Mouse (Mus musculus) central nervous system, embryonic 14 days (tissue): ENCODE data around the gene Abcf1. TPM values are rescaled to one million over a fixed set of nuclear protein-coding genes. Genes with fewer than 3 reads are reported as not detected.

ENCODE experiments used
- polyA plus RNA-seq: library from polyadenylated mRNA; depleted of rRNA; stranded (reverse); fragments of >200 nt; gene quantifications from 2 replicates; pipeline ENCODE4 v1.2.3, GENCODE M21; 2012; rRNA removed

The Abcf1 gene
- 102 and 109 TPM in 2 replicates for polyA plus RNA-seq

DNA sequence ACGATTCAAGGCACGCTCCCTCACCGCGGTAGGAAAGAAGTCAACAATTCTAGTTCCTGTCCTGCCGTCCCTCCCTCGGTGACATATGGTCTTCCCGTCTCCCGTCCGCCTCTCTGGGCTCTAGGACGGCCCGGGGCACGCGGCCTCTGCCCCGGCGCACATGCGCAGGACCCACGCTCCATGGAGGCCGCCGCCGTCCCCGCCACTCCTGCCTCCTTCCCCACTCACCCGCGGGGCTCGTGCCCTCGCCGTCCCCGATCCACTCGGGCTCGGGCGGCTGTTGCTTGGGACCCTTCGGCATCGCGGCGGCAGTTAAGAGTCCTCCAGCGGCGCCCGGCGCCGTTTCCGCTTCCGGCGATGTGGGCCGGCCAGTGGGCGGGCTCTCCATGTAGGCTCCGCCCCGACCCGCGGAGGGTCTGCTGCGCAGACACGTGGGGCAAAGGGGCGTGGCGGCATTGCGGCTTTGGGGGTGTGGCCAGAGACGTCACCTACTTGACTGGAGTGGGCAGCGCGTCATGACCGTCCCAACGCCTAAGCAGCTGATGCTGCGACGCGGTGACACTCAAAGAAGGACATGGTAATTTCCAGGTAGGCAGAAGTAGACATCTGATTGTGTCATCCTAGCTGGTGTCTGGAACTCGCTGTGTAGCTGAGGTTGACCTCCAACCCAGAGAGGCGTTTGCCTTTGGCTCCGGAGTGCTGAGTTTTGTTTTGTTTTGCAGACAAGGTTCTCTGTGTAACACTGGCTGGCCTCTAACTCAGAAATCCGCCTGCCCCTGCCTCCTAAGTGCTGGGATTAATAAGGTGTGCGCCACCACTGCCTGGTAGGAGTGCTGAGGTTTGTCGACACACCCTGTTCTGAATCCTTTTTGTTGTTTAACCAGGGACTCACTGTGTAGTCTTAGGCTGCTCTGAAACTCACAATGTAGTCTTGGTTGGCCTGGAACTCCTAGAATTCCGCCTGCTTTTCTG is at the start of gene Abcf1:
Gene Abcf1, minus strand, starts transcription at position 344 of the 972 bp plus-strand sequence.

DNA sequence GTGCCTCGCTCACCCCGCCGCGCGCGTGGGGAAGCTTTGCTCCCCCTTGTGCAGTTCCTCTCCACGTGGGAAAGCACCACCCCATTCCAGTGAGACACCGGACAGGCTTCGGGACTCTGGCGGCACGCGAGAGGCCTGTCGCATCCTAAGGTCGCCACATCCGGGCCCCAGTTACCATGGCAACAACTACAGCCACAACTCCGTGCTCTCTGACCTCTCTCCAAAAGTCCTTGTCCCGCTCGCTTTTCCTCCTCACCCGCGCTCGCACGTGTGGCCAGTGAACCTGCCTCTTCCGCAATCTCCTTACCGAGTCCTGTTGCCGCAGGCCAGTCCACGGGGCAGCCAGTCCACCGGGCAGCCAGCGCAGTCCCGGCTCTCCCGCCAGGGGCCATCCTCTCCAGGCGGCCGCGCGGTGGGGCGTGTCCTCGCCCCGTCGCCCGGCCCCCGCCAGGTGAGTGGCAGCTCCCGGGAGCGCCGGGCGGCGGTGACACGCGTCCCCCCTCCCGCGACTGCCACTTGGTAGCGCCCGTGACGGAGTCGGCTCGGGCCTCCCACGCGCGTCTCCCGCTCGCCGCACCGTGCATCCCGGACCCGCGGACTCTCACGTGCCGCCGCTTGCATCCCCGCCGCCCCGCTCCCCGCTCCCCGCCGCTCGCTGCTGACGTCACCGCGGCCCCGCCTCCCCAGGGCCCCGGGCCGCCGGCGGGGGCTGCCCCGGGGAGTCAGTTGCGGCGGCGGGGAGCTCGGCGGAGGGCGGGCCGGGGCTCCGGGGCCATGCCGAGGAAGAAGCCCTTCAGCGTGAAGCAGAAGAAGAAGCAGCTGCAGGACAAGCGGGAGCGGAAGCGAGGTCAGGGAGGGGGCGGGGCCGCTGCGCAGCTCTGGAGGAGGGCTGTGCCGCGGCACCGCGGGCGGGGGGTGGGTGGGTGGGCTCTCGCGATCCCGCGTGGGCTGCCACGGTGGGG is 10.1 kb upstream of the Abcf1 start, which contains the start of the genes Gnl1 and Prr3:
Gene Gnl1, plus strand, starts transcription at position 451 of the 962 bp plus-strand sequence.
Gene Prr3, minus strand, starts transcription at position 836 of the 962 bp plus-strand sequence.

DNA sequence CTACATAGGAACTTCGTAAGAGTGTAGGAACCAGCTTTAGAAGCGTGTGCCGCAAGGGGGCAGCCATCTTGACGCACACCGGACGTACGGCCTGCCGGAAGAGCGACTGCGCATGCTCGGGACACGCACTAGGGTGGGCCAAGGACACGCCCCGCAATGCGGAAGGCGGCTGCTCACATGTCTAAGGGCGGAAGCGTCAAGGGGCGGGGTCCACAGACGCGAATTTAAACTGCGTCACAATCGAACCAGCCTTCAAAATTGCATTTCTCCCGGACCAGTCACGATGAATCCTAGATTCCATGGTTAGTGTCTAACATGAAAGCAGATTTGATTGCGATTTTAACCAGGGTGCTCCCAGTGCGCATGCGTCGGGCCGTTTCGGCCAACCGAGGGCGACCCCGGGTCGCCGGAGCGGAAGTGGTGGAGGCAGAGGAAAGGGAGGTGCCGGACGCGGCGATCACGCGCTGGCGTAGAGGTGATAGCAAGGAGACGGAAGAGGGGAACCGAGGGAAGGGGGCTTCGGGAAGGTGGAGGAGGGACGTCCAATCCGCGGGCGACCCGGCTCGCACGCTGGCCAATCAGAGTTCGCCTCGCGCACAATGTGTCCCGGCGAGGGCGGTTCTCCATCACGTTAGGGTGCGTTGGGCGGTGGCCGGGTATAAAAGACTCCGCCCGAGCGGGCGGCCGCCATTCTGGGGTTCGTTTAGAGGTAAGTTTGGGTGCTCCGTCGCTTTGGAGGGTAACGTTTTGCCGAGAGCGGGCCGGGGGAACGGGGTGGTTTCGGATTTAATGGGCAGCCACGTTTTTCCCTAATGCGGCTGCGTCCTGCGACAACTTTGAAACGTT is 53.0 kb downstream of the Abcf1 start, which contains the start of the genes Mrps18b and Ppp1r10:
Gene Mrps18b, minus strand, starts transcription at position 93 of the 846 bp plus-strand sequence.
Gene Ppp1r10, plus strand, starts transcription at position 138 of the 846 bp plus-strand sequence.

GRCm38 (mm10) chr17:35909919-35910369 is 59.6 kb downstream of the Abcf1 start, which contains the start of gene Atat1:
Atat1 (minus strand) TSS chr17:35910075.

Other genes starting within 250 kb of the Abcf1 start
- 7.2 and 9.6 TPM in 2 replicates for gene Ier3, start 148.1 kb downstream of the Abcf1 start, polyA plus RNA-seq
- 93.0 and 103 TPM in 2 replicates for gene Flot1, start 146.5 kb downstream of the Abcf1 start, polyA plus RNA-seq
- 2,634 and 2,916 TPM in 2 replicates for gene Tubb5, start 131.5 kb downstream of the Abcf1 start, polyA plus RNA-seq
- 25.3 and 25.5 TPM in 2 replicates for gene Mdc1, start 128.2 kb downstream of the Abcf1 start, polyA plus RNA-seq
- 30.7 and 36.6 TPM in 2 replicates for gene Nrm, start 108.4 kb downstream of the Abcf1 start, polyA plus RNA-seq
- 50.0 and 51.7 TPM in 2 replicates for gene Ppp1r18, start 104.2 kb downstream of the Abcf1 start, polyA plus RNA-seq
- 62.9 and 66.5 TPM in 2 replicates for gene Dhx16, start 89.9 kb downstream of the Abcf1 start, polyA plus RNA-seq
- 76.7 and 87.7 TPM in 2 replicates for gene 2310061I04Rik, start 72.3 kb downstream of the Abcf1 start, polyA plus RNA-seq
- gene Atat1, start 59.7 kb downstream of the Abcf1 start, polyA plus RNA-seq, result 501 and 522 TPM in 2 replicates
- gene Mrps18b, start 53.4 kb downstream of the Abcf1 start, polyA plus RNA-seq, result 47.1 and 48.5 TPM in 2 replicates
- 51.1 and 51.8 TPM in 2 replicates for gene Ppp1r10, start 53.3 kb downstream of the Abcf1 start, polyA plus RNA-seq
- 37.6 and 47.2 TPM in 2 replicates for gene Gnl1, start 10.1 kb upstream of the Abcf1 start, polyA plus RNA-seq
- gene Prr3, start 10.5 kb upstream of the Abcf1 start, polyA plus RNA-seq, result 58.4 and 64.9 TPM in 2 replicates
- gene H2-T24, start 50.8 kb upstream of the Abcf1 start, polyA plus RNA-seq, result 0.39 and 0.44 TPM in 2 replicates
- gene H2-T23, start 63.1 kb upstream of the Abcf1 start, polyA plus RNA-seq, result 8.6 and 10.6 TPM in 2 replicates
- gene H2-T22, start 73.0 kb upstream of the Abcf1 start, polyA plus RNA-seq, result 8.4 and 13.7 TPM in 2 replicates
- not detected in 2 replicates for gene Gm6034, start 73.2 kb upstream of the Abcf1 start, polyA plus RNA-seq
- gene Gm11127, start 88.6 kb upstream of the Abcf1 start, polyA plus RNA-seq, result 0.05 TPM in 1 of 2 replicates, not detected in the other
- gene Gm19684, start 151.9 kb upstream of the Abcf1 start, polyA plus RNA-seq, result not detected in 2 replicates
- gene Gm7030, start 159.7 kb upstream of the Abcf1 start, polyA plus RNA-seq, result not detected in 2 replicates
- gene Gm8909, start 198.8 kb upstream of the Abcf1 start, polyA plus RNA-seq, result not detected in 2 replicates
- not detected in 2 replicates for gene H2-T3, start 220.5 kb upstream of the Abcf1 start, polyA plus RNA-seq